Mouse (Mus musculus) MEL (cell line): ENCODE results near the gene Wwc2. TPM values are rescaled to one million over a fixed set of nuclear protein-coding genes. Genes with fewer than 3 reads are reported as not detected.

ENCODE experiments used
- DNase-seq: peaks from one replicate; pipeline ENCODE4 v3.0.0; 2011; ENCODE audit warnings: low read depth, low spot score
- H3K27ac ChIP-seq: 2 replicates; pipeline ENCODE4 v1.5.1; 2012; ENCODE audit warnings: low read depth, mild to moderate bottlenecking, control low read depth, low read length, moderate library complexity; ENCODE audit not compliant: control insufficient read depth
- H3K27me3 ChIP-seq, 2 experiments: fragments of 150-350 bp in 1 of 2; sonication (generic) in 1 of 2; 2 replicates each; pipeline ENCODE4 v1.6.1; 2012; ENCODE audit warnings: low read length in 2 of 2, mild to moderate bottlenecking in 2 of 2, improper control_type of control experiment in 1 of 2, moderate library complexity in 1 of 2; ENCODE audit not compliant: insufficient read depth in 2 of 2, control insufficient read depth in 1 of 2
- H3K36me3 ChIP-seq, 2 experiments: 2 replicates each; pipeline ENCODE4 v1.6.1; 2012 to 2014; ENCODE audit warnings: low read length in 2 of 2, improper control_type of control experiment in 1 of 2, inconsistent platforms in 1 of 2, mild to moderate bottlenecking in 1 of 2; ENCODE audit not compliant: insufficient read depth in 2 of 2, control insufficient read depth in 1 of 2
- H3K4me1 ChIP-seq, 2 experiments: fragments of 150-350 bp in 1 of 2; sonication (generic) in 1 of 2; 2 replicates each; pipeline ENCODE4 v1.6.1; 2012; ENCODE audit warnings: low read length in 2 of 2, improper control_type of control experiment in 1 of 2, mild to moderate bottlenecking in 1 of 2; ENCODE audit not compliant: insufficient read depth in 2 of 2, control insufficient read depth in 1 of 2
- H3K4me3 ChIP-seq, 2 experiments: fragments of 150-350 bp in 1 of 2; sonication (generic) in 1 of 2; 2 replicates each; pipeline ENCODE4 v1.5.1; 2012; ENCODE audit warnings: low read depth in 2 of 2, low read length in 2 of 2, mild to moderate bottlenecking in 2 of 2, moderate library complexity in 2 of 2, control low read depth in 1 of 2, improper control_type of control experiment in 1 of 2; ENCODE audit not compliant: control insufficient read depth in 1 of 2, insufficient read depth in 1 of 2
- H3K79me2 ChIP-seq: 2 replicates; pipeline ENCODE4 v1.6.1; 2012; ENCODE audit warnings: mild to moderate bottlenecking, low read length, moderate library complexity; ENCODE audit not compliant: control insufficient read depth, poor library complexity, insufficient read depth
- H3K9ac ChIP-seq: 2 replicates; pipeline ENCODE4 v1.6.1; 2012; ENCODE audit warnings: low read depth, mild to moderate bottlenecking, control low read depth, low read length, moderate library complexity; ENCODE audit not compliant: control insufficient read depth, poor library complexity, severe bottlenecking
- H3K9me3 ChIP-seq: fragments of 150-350 bp; sonication (generic); replicated peaks from 2 replicates; pipeline ENCODE4 v1.6.1; 2012; ENCODE audit warnings: mild to moderate bottlenecking, low read length, improper control_type of control experiment, moderate library complexity; ENCODE audit not compliant: insufficient read depth
- BHLHE40 ChIP-seq: IDR thresholded peaks from 2 replicates; pipeline ENCODE4 v1.6.1; 2012; ENCODE audit warnings: low read depth, mild to moderate bottlenecking, inconsistent platforms, low read length, improper control_type of control experiment, borderline replicate concordance
- CTCF ChIP-seq, 3 experiments: IDR thresholded peaks in 2 of 3; conservative IDR thresholded peaks in 1 of 3; 2 replicates each; pipeline ENCODE4 v1.5.1; 2011 to 2012; ENCODE audit warnings: low read length in 3 of 3, low read depth in 2 of 3, mild to moderate bottlenecking in 2 of 3, improper control_type of control experiment in 1 of 3, inconsistent platforms in 1 of 3, mixed read lengths in 1 of 3, moderate library complexity in 1 of 3; ENCODE audit not compliant: control insufficient read depth in 1 of 3, insufficient read depth in 1 of 3, poor library complexity in 1 of 3, severe bottlenecking in 1 of 3
- E2F4 ChIP-seq: IDR thresholded peaks from 2 replicates; pipeline ENCODE4 v1.6.1; 2011; ENCODE audit warnings: low read depth, low read length, improper control_type of control experiment, borderline replicate concordance
- GATA1 ChIP-seq: IDR thresholded peaks from 2 replicates; pipeline ENCODE4 v1.6.1; 2011; ENCODE audit warnings: low read depth, low read length, improper control_type of control experiment
- HCFC1 ChIP-seq: IDR thresholded peaks from 2 replicates; pipeline ENCODE4 v1.6.1; 2012; ENCODE audit warnings: low read depth, mild to moderate bottlenecking, inconsistent platforms, low read length, improper control_type of control experiment, moderate library complexity
- MAZ ChIP-seq: IDR thresholded peaks from 2 replicates; pipeline ENCODE4 v1.6.1; 2012; ENCODE audit warnings: low read depth, mild to moderate bottlenecking, inconsistent platforms, low read length, improper control_type of control experiment
- MYC ChIP-seq: IDR thresholded peaks from 2 replicates; pipeline ENCODE4 v1.6.1; 2011; ENCODE audit warnings: low read depth, mild to moderate bottlenecking, low read length, improper control_type of control experiment, moderate library complexity
- NRF1 ChIP-seq: IDR thresholded peaks from 2 replicates; pipeline ENCODE4 v1.6.1; 2014; ENCODE audit warnings: low read depth, mild to moderate bottlenecking, inconsistent platforms, low read length, improper control_type of control experiment, moderate library complexity; ENCODE audit not compliant: poor library complexity, insufficient read depth, severe bottlenecking
- POLR2A ChIP-seq, 2 experiments: IDR thresholded peaks; 2 replicates each; pipeline ENCODE4 v1.6.1; 2011 to 2012; ENCODE audit warnings: low read length in 2 of 2, mild to moderate bottlenecking in 2 of 2, control low read depth in 1 of 2, improper control_type of control experiment in 1 of 2, low read depth in 1 of 2, moderate library complexity in 1 of 2; ENCODE audit not compliant: control insufficient read depth in 1 of 2, insufficient read depth in 1 of 2, poor library complexity in 1 of 2
- POLR2AphosphoS5 ChIP-seq: IDR thresholded peaks from 2 replicates; pipeline ENCODE4 v1.6.1; 2012; ENCODE audit warnings: low read depth, borderline replicate concordance, mild to moderate bottlenecking, inconsistent platforms, low read length, moderate library complexity, mixed read lengths
- RAD21 ChIP-seq: IDR thresholded peaks from 2 replicates; pipeline ENCODE4 v1.6.1; 2011; ENCODE audit warnings: mild to moderate bottlenecking, low read depth, low read length, improper control_type of control experiment
- SIN3A ChIP-seq: IDR thresholded peaks from 2 replicates; pipeline ENCODE4 v1.6.1; 2012; ENCODE audit warnings: low read length, improper control_type of control experiment, inconsistent platforms
- SMC3 ChIP-seq: IDR thresholded peaks from 2 replicates; pipeline ENCODE4 v1.6.1; 2011; ENCODE audit warnings: low read depth, low read length, improper control_type of control experiment
- TBP ChIP-seq: IDR thresholded peaks from 2 replicates; pipeline ENCODE4 v1.8.0; 2011; ENCODE audit warnings: low read depth, low read length, improper control_type of control experiment
- TCF12 ChIP-seq: IDR thresholded peaks from 2 replicates; pipeline ENCODE4 v1.6.1; 2014; ENCODE audit warnings: low read depth, mild to moderate bottlenecking, inconsistent platforms, low read length, improper control_type of control experiment, moderate library complexity
- UBTF ChIP-seq: IDR thresholded peaks from 2 replicates; pipeline ENCODE4 v1.6.1; 2012; ENCODE audit warnings: low read depth, mild to moderate bottlenecking, inconsistent platforms, low read length, improper control_type of control experiment, moderate library complexity, borderline replicate concordance; ENCODE audit not compliant: insufficient read depth
- ZC3H11A ChIP-seq: IDR thresholded peaks from 2 replicates; pipeline ENCODE4 v1.6.1; 2012; ENCODE audit warnings: low read depth, mild to moderate bottlenecking, inconsistent platforms, low read length, improper control_type of control experiment
- ZKSCAN1 ChIP-seq: IDR thresholded peaks from 2 replicates; pipeline ENCODE4 v1.6.1; 2012; ENCODE audit warnings: low read depth, mild to moderate bottlenecking, inconsistent platforms, low read length, improper control_type of control experiment, moderate library complexity
- ZNF384 ChIP-seq: IDR thresholded peaks from 2 replicates; pipeline ENCODE4 v1.6.1; 2012; ENCODE audit warnings: low read depth, mild to moderate bottlenecking, inconsistent platforms, low read length, improper control_type of control experiment
- polyA plus RNA-seq, 2 experiments: library from polyadenylated mRNA; stranded (reverse) in 1 of 2; unstranded in 1 of 2; fragments of >175 nt in 1 of 2; fragments of >200 nt in 1 of 2; gene quantifications; 2 replicates each; pipeline versions ENCODE4 v1.2.1 to v1.2.4; 2012; ENCODE audit warnings: low replicate concordance in 2 of 2, low read depth in 1 of 2; ENCODE audit not compliant: insufficient read length in 2 of 2, insufficient read depth in 1 of 2, missing spikeins in 1 of 2
- total RNA-seq: library from RNA; depleted of rRNA; stranded (reverse); fragments of 300-350 nt; gene quantifications from 2 replicates; pipeline ENCODE4 v1.2.3, GENCODE M21; 2012

Wwc2 gene
- total and polyA plus RNA-seq, 3 experiments, result 7.5 to 14.8 TPM; not detected in 1

DNA sequence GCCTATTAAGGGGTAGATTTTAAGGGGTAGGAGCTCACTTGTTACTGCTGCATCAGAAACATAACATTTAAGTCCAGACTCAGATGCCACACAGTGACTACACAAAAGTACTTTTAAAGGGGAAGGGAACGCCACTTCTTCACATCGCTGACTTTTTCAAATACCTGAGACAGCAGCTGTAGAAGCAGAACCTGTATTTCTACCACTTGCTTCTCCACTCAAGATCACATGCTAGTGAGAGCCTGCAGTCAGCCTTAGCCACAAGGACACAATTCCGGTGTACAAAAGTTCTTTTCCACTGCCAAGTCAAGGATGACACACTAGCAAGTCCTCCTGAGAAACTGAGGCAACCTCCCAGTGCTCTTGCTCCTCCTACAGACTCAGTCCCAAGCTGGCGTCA lies 33.2 kb downstream of the Wwc2 start:
- Histone ChIP-seq H3K9me3 (no peaks in the 10 kb centered on the region), H3K36me3 (peaks cover 0 to 8% of the 10 kb centered on the region in 2 experiments; a peak in 2 of 4 replicates), H3K27ac (no peak overlapping the region), H3K27me3 (no peaks in the 10 kb centered on the region), H3K79me2 (0 out of 2 replicates have a peak, but pooled peaks cover 1% of the 10 kb centered on the region), H3K9ac (no peak overlapping the region), H3K4me1 (peaks cover 7 to 8% of the 10 kb centered on the region in 2 experiments; a peak in 3 of 4 replicates), H3K4me3 (no peak overlapping the region)
- no peak for DNase-seq
- TF ChIP-seq NRF1 (no peak), GATA1 (no peak), TBP (no peak), ZNF384 (no peak), HCFC1 (no peak), ZKSCAN1 (no peak)

GRCm38 (mm10) chr8:47951380-47951932 lies 39.3 kb downstream of the Wwc2 start:
- no peak overlapping the region for H3K27ac ChIP-seq
- TF ChIP-seq RAD21, result peak; percentile 24; the same call in 1 of the 2 replicates
- peak; percentile 58 to 64 (median 61) for TF ChIP-seq CTCF (IDR thresholded peaks at IDR 0.05 in 2 of 3, conservative IDR thresholded peaks at IDR 0.05 in 1 of 3; ENCODE audit: control insufficient read depth in 1 of 3, insufficient read depth in 1 of 3, low read depth in 2 of 3, low read length in 3 of 3, poor library complexity in 1 of 3, severe bottlenecking in 1 of 3)
- TF ChIP-seq MYC, result no peak
- no peak for TF ChIP-seq POLR2A (IDR thresholded peaks at IDR 0.05; ENCODE audit: control insufficient read depth in 1 of 2, insufficient read depth in 1 of 2, low read depth in 1 of 2, low read length in 2 of 2, poor library complexity in 1 of 2)
- TF ChIP-seq SMC3, result peak; percentile 18; the same call in 1 of the 2 replicates
- TF ChIP-seq TCF12, result no peak
- H3K9me3 ChIP-seq, result no peaks in the 10 kb centered on the region
- peaks cover under 1% of the 10 kb centered on the region; the same call in 1 of the 2 replicates for H3K79me2 ChIP-seq
- H3K4me1 ChIP-seq, result peaks cover 0 to 9% of the 10 kb centered on the region in 2 experiments; a peak in 2 of 4 replicates
- H3K36me3 ChIP-seq, result peaks cover 0 to 10% of the 10 kb centered on the region in 2 experiments; a peak in 2 of 4 replicates
- H3K9ac ChIP-seq, result no peak overlapping the region
- peak; percentile 41 for DNase-seq
- H3K27me3 ChIP-seq, result no peaks in the 10 kb centered on the region
- H3K4me3 ChIP-seq, result no peak overlapping the region

DNA sequence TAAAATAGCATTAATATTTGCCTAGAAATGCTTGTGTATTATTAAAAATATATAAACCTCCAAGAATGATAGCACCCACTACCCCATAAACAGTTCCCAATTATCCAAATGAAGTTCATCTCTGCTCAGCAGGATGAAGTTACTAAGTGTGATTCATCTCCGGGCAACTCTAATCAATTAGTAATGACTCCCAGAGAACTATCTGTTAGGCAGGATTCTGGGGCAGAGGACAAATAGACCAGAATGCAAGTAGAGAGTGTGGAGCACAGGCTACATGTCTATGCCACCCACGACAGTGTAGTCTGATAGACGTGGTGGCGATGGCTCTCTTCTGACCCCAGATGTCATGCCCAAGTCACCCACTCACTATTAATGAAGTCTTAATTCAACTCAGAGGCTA lies 41.9 kb downstream of the Wwc2 start:
- DNase-seq, result no peak
- TF ChIP-seq ZC3H11A (no peak), HCFC1 (no peak), POLR2AphosphoS5 (no peak), UBTF (no peak), E2F4 (no peak), SIN3A (no peak), BHLHE40 (no peak), MAZ (no peak)
- TF ChIP-seq, all 39 proteins: peak for 0
- Histone ChIP-seq H3K36me3 (peaks cover 0 to 10% of the 10 kb centered on the region in 2 experiments; a peak in 2 of 4 replicates), H3K4me3 (no peak overlapping the region), H3K4me1 (peaks cover 0 to 9% of the 10 kb centered on the region in 2 experiments; a peak in 2 of 4 replicates), H3K9me3 (no peaks in the 10 kb centered on the region), H3K27me3 (no peaks in the 10 kb centered on the region), H3K27ac (no peak overlapping the region), H3K9ac (no peak overlapping the region), H3K79me2 (peaks cover 7% of the 10 kb centered on the region; the same call in 1 of the 2 replicates)
